Mouse (Mus musculus) limb, embryonic 11.5 days (tissue): Measurements from ENCODE around the gene Fdx1l. TPM values are rescaled to one million over a fixed set of nuclear protein-coding genes. Genes with fewer than 3 reads are reported as not detected.

Experiments
- ATAC-seq: fragments of 200-750 bp; cut with Nextera tagmentation; 2 replicates; pipeline ENCODE4 v1.8.0; 2017; ENCODE audit warnings: low read depth; ENCODE audit not compliant: insufficient number of reproducible peaks, low FRiP score, low TSS enrichment
- DNase-seq: peaks from one replicate; pipeline ENCODE4 v3.0.0-alpha.2; 2015; ENCODE audit warnings: low spot score
- H3K27ac ChIP-seq: fragments of 300-500 bp; sonication (generic); replicated peaks from 2 replicates; pipeline ENCODE4 v1.5.1; 2014; ENCODE audit warnings: low read depth, mild to moderate bottlenecking, low read length
- H3K27me3 ChIP-seq: fragments of 300-500 bp; sonication (generic); 2 replicates; pipeline ENCODE4 v1.6.1; 2014; ENCODE audit warnings: mild to moderate bottlenecking, low read length, mixed read lengths; ENCODE audit not compliant: control insufficient read depth, insufficient read depth
- H3K36me3 ChIP-seq: fragments of 300-500 bp; sonication (generic); 2 replicates; pipeline ENCODE4 v1.6.1; 2014; ENCODE audit warnings: mild to moderate bottlenecking, low read length, moderate library complexity, mixed read lengths; ENCODE audit not compliant: control insufficient read depth, insufficient read depth
- H3K4me1 ChIP-seq: fragments of 300-500 bp; sonication (generic); 2 replicates; pipeline ENCODE4 v1.6.1; 2014; ENCODE audit warnings: low read length, mixed read lengths; ENCODE audit not compliant: control insufficient read depth, insufficient read depth
- H3K4me2 ChIP-seq: fragments of 300-500 bp; sonication (generic); 2 replicates; pipeline ENCODE4 v1.6.1; 2014; ENCODE audit warnings: low read depth, mild to moderate bottlenecking, moderate library complexity; ENCODE audit not compliant: severe bottlenecking
- H3K4me3 ChIP-seq: fragments of 300-500 bp; sonication (generic); 2 replicates; pipeline ENCODE4 v1.5.1; 2014; ENCODE audit warnings: low read depth, low read length
- H3K9ac ChIP-seq: fragments of 300-500 bp; sonication (generic); 2 replicates; pipeline ENCODE4 v1.6.1; 2014; ENCODE audit warnings: mild to moderate bottlenecking, low read length
- H3K9me3 ChIP-seq: fragments of 300-500 bp; sonication (generic); 2 replicates; pipeline ENCODE4 v1.6.1; 2016; ENCODE audit warnings: low read length; ENCODE audit not compliant: control insufficient read depth
- WGBS: fragments of 180-500 bp; shearing (Covaris S2); extraction: QIAGEN DNeasy Blood & Tissue Kit; methylation state at CpG from one replicate; pipeline ENCODE4 v1.1.7; 2014; 5-methylcytosine and 5-hydroxymethylcytosine counted together
- polyA plus RNA-seq: library from polyadenylated mRNA; unstranded; fragments of >200 nt; fragmentation: Nextera tagmentation; extraction: Ambion mirVana; gene quantifications from 2 replicates; pipeline ENCODE4 v1.2.1, GENCODE M21; 2014

Fdx1l gene
- 57.5 and 60.1 TPM in 2 replicates for polyA plus RNA-seq

GRCm38 (mm10) chr9:21073044-21073840 lies at the start of gene Fdx1l, which contains the start of gene Gm49373:
TSS of gene Fdx1l (minus strand) at chr9:21073614.
TSS of gene Gm49373 (minus strand) at chr9:21073096.
- H3K4me3 ChIP-seq: peak within 1 kb of the TSS; percentile 86
- peak within 1 kb of the TSS; percentile 92 for H3K9ac ChIP-seq
- no peaks in the 10 kb centered on the region for H3K27me3 ChIP-seq
- H3K36me3 ChIP-seq: peaks cover 20% of the 10 kb centered on the region
- ATAC-seq: peak; percentile 87
- 3% methylated on average over 56 of the region's 58 CpGs for WGBS
- peaks cover 4% of the 10 kb centered on the region; the same call in 1 of the 2 replicates for H3K4me1 ChIP-seq
- H3K9me3 ChIP-seq: no peaks in the 10 kb centered on the region
- peak within 1 kb of the TSS; percentile 70 for H3K4me2 ChIP-seq
- peak within 1 kb of the TSS; percentile 8; the same call in 1 of the 2 replicates for H3K27ac ChIP-seq
- peak; percentile 91 for DNase-seq

GRCm38 (mm10) chr9:21121483-21121882 lies 48.1 kb upstream of the Fdx1l start:
- H3K9ac ChIP-seq: no peak overlapping the region
- 86% methylated on average over 16 of the region's 16 CpGs for WGBS
- peaks cover 10% of the 10 kb centered on the region; the same call in 1 of the 2 replicates for H3K36me3 ChIP-seq
- ATAC-seq: no peak
- H3K9me3 ChIP-seq: 0 out of 2 replicates have a peak, but pooled peaks cover 3% of the 10 kb centered on the region
- no peak overlapping the region for H3K27ac ChIP-seq
- no peak overlapping the region for H3K4me3 ChIP-seq
- DNase-seq: no peak
- no peak overlapping the region for H3K4me2 ChIP-seq
- H3K27me3 ChIP-seq: no peaks in the 10 kb centered on the region
- no peaks in the 10 kb centered on the region for H3K4me1 ChIP-seq

- no peaks in the 10 kb centered on the region for H3K4me1 ChIP-seq
- 84% methylated on average over 6 of the region's 6 CpGs for WGBS
- H3K9ac ChIP-seq: no peak overlapping the region
- DNase-seq (no peak), ATAC-seq (no peak)
- H3K27ac ChIP-seq: no peak overlapping the region
- H3K9me3 ChIP-seq: peaks cover 3% of the 10 kb centered on the region; the same call in 1 of the 2 replicates
- no peak overlapping the region for H3K4me3 ChIP-seq
- H3K4me2 ChIP-seq: no peak overlapping the region
- 0 out of 2 replicates have a peak, but pooled peaks cover 4% of the 10 kb centered on the region for H3K36me3 ChIP-seq
- no peaks in the 10 kb centered on the region for H3K27me3 ChIP-seq
These were observed 43.7 kb upstream of the Fdx1l start for GRCm38 (mm10) chr9:21117073-21117472.

- H3K27me3 ChIP-seq: no peaks in the 10 kb centered on the region
- no peak overlapping the region for H3K4me3 ChIP-seq
- no peaks in the 10 kb centered on the region for H3K4me1 ChIP-seq
- no peak overlapping the region for H3K9ac ChIP-seq
- H3K27ac ChIP-seq: no peak overlapping the region
- peaks cover 3% of the 10 kb centered on the region; the same call in 1 of the 2 replicates for H3K9me3 ChIP-seq
- H3K4me2 ChIP-seq: no peak overlapping the region
- no peak for ATAC-seq
- no peaks in the 10 kb centered on the region for H3K36me3 ChIP-seq
- no peak for DNase-seq
- WGBS: 91% methylated on average over 8 of the region's 8 CpGs
These were observed 41.7 kb upstream of the Fdx1l start for GRCm38 (mm10) chr9:21115105-21115504.

- WGBS: 92% methylated on average over 7 of the region's 7 CpGs
- H3K36me3 ChIP-seq: no peaks in the 10 kb centered on the region
- no peak overlapping the region for H3K4me2 ChIP-seq
- DNase-seq (no peak), ATAC-seq (no peak)
- peaks cover 3% of the 10 kb centered on the region; the same call in 1 of the 2 replicates for H3K9me3 ChIP-seq
- H3K4me1 ChIP-seq: no peaks in the 10 kb centered on the region
- H3K9ac ChIP-seq: no peak overlapping the region
- H3K27ac ChIP-seq: no peak overlapping the region
- no peaks in the 10 kb centered on the region for H3K27me3 ChIP-seq
- no peak overlapping the region for H3K4me3 ChIP-seq
These were observed 40.8 kb upstream of the Fdx1l start for GRCm38 (mm10) chr9:21114190-21114589.

- H3K36me3 ChIP-seq: no peaks in the 10 kb centered on the region
- 90% methylated on average over 6 of the region's 6 CpGs for WGBS
- H3K27ac ChIP-seq: no peak overlapping the region
- DNase-seq: no peak
- no peaks in the 10 kb centered on the region for H3K4me1 ChIP-seq
- no peak overlapping the region for H3K4me2 ChIP-seq
- no peak overlapping the region for H3K4me3 ChIP-seq
- H3K9ac ChIP-seq: no peak overlapping the region
- ATAC-seq: no peak
- H3K27me3 ChIP-seq: no peaks in the 10 kb centered on the region
- peaks cover 3% of the 10 kb centered on the region; the same call in 1 of the 2 replicates for H3K9me3 ChIP-seq
These were observed 40.3 kb upstream of the Fdx1l start for GRCm38 (mm10) chr9:21113751-21114150.

GRCm38 (mm10) chr9:21107607-21108237 lies 34.3 kb upstream of the Fdx1l start:
- DNase-seq (no peak), ATAC-seq (no peak)
- no peaks in the 10 kb centered on the region for H3K27me3 ChIP-seq
- no peak overlapping the region for H3K4me2 ChIP-seq
- no peak overlapping the region for H3K9ac ChIP-seq
- no peaks in the 10 kb centered on the region for H3K9me3 ChIP-seq
- H3K4me1 ChIP-seq: no peaks in the 10 kb centered on the region
- H3K36me3 ChIP-seq: no peaks in the 10 kb centered on the region
- no peak overlapping the region for H3K4me3 ChIP-seq
- H3K27ac ChIP-seq: no peak overlapping the region
- WGBS: 44% methylated on average over 23 of the region's 23 CpGs

- Histone ChIP-seq H3K27me3 (no peaks in the 10 kb centered on the region), H3K4me2 (no peak overlapping the region), H3K9ac (no peak overlapping the region), H3K4me3 (no peak overlapping the region), H3K27ac (no peak overlapping the region), H3K9me3 (no peaks in the 10 kb centered on the region), H3K4me1 (no peaks in the 10 kb centered on the region), H3K36me3 (no peaks in the 10 kb centered on the region)
- no peak for ATAC-seq
- 81% methylated on average over 5 of the region's 5 CpGs for WGBS
- DNase-seq: no peak
These were observed 32.5 kb upstream of the Fdx1l start for GRCm38 (mm10) chr9:21105760-21106564.
